In the genomic region with DNA sequence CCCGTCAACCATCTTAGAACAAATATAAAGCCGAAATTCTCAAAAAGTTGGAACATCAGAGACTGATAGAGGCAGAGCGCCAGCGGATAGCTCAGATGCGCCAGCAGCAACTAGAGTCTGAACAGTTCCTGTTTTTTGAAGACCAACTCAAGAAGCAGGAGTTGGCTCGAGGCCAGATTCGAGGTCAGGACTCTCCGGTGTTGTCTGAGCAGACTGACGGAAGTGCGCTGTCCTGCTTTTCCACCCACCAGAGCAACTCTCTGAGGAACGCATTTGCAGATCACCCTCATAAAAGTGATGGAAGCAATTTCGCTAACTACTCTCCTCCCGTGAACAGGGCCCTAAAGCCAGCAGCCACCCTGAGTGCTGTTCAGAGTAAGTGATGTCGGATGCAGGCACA, we compare ENCODE assay signal across 9 mouse cellular contexts. TPM values are rescaled to one million over a fixed set of nuclear protein-coding genes. Genes with fewer than 3 reads are reported as not detected.
DNase-seq lines count a peak whose midpoint lies in the region; ATAC-seq and TF ChIP-seq lines count a peak whose summit lies in the region.
"Had no signal": no experiment of that assay in that cellular context is flagged by ENCODE, and none has a peak within 500 bp of the region (broad histone marks: within the 10 kb centered on the region; RNA-seq: fewer than 3 reads in every experiment).

No protein-coding gene starts in this region.

- peak; percentile 72 to 81 for DNase-seq in heart, adult 2 months
- peak; percentile 24 to 62 for DNase-seq in adrenal gland, adult 18-20 months (ENCODE audit: low spot score in 2 of 2)
- DNase-seq in heart, adult 8-10 months (ENCODE audit: low spot score) = peak; percentile 67
- DNase-seq in layer of hippocampus, adult 2 months (ENCODE audit: low spot score in 2 of 2) = peak; percentile 26 to 29
- peak; percentile 70 for DNase-seq in naive thymus-derived CD4-positive, alpha-beta T cell, adult 2 months (ENCODE audit: low read depth)
- DNase-seq in adipocyte (ENCODE audit: low spot score) = no peak

- no peaks in the 10 kb centered on the region for H3K79me2 ChIP-seq in heart, adult 2 months (replicated peaks; ENCODE audit: control insufficient read depth, insufficient read depth, low read length)

- no peak overlapping the region for H3K4me3 ChIP-seq in heart, adult 2 months
- no peak overlapping the region for H3K4me3 ChIP-seq in heart, embryonic 11.5 days (ENCODE audit: low read depth, low read length)
- H3K4me3 ChIP-seq in layer of hippocampus, adult 2 months = no peak overlapping the region

- H3K36me3 ChIP-seq in heart, adult 2 months (ENCODE audit: control insufficient read depth, insufficient read depth, low read length) = no peaks in the 10 kb centered on the region
- no peaks in the 10 kb centered on the region for H3K36me3 ChIP-seq in heart, embryonic 11.5 days (ENCODE audit: control insufficient read depth, insufficient read depth, low read length)

- H3K27ac ChIP-seq in heart, adult 2 months = no peak overlapping the region
- H3K27ac ChIP-seq in heart, embryonic 11.5 days (ENCODE audit: low read depth, low read length) = no peak overlapping the region
- peak overlapping the region; percentile 64; the same call in 1 of the 2 replicates for H3K27ac ChIP-seq in layer of hippocampus, adult 2 months

- H3K9me3 ChIP-seq in heart, embryonic 11.5 days (replicated peaks; ENCODE audit: control insufficient read depth, low read length) = no peaks in the 10 kb centered on the region

- H3K27me3 ChIP-seq in heart, adult 2 months (ENCODE audit: control insufficient read depth, insufficient read depth, low read length) = no peaks in the 10 kb centered on the region
- H3K27me3 ChIP-seq in heart, embryonic 11.5 days (ENCODE audit: control insufficient read depth, insufficient read depth, low read length) = no peaks in the 10 kb centered on the region
- H3K27me3 ChIP-seq: Patski had no signal

- H3K9ac ChIP-seq in heart, adult 2 months (ENCODE audit: low read depth, low read length) = no peak overlapping the region
- no peak overlapping the region for H3K9ac ChIP-seq in heart, embryonic 11.5 days (ENCODE audit: low read depth, low read length)

- no peak overlapping the region for H3K4me2 ChIP-seq in heart, embryonic 11.5 days

- ATAC-seq in heart, embryonic 11.5 days (replicated peaks; ENCODE audit: insufficient number of reproducible peaks, low FRiP score, low TSS enrichment) = no peak
- ATAC-seq in inflammation-experienced regulatory T-cells, adult 6 months = no peak
- ATAC-seq: Patski had no signal

- no peak for TF ChIP-seq EP300 in heart, adult 2 months (IDR thresholded peaks at IDR 0.05; ENCODE audit: insufficient read depth, low read depth, low read length)

- no peak for TF ChIP-seq CTCF in heart, adult 2 months (IDR thresholded peaks at IDR 0.05)
- TF ChIP-seq CTCF in layer of hippocampus, adult 2 months (conservative IDR thresholded peaks at IDR 0.05) = no peak

- peaks cover 2% of the 10 kb centered on the region for H3K4me1 ChIP-seq in heart, adult 2 months (ENCODE audit: control insufficient read depth, insufficient read depth, low read length)
- no peaks in the 10 kb centered on the region for H3K4me1 ChIP-seq in heart, embryonic 11.5 days (ENCODE audit: control insufficient read depth, insufficient read depth, low read length)

- 42% methylated on average over 14 of the region's 14 CpGs for WGBS in heart, adult 2 months
- 73% methylated on average over 14 of the region's 14 CpGs for WGBS in heart, embryonic 11.5 days (ENCODE audit: insufficient replicate concordance)

- intact Hi-C loops in heart, adult 2 months (cut with DNase I) = no loop called here

- no peak for TF ChIP-seq POLR2A in heart, adult 2 months (IDR thresholded peaks at IDR 0.05; ENCODE audit: insufficient read depth, low read depth, low read length)

RNA-seq across cellular contexts. Expression of a gene that starts 21.4 kb away (rescaled TPM):
- 100 to 1,000 TPM; 134 to 152 TPM for total RNA-seq in heart, adult 2 months (2021)
- 517 and 1,089 TPM in 2 replicates for polyA plus RNA-seq in heart, adult 2 months (2012; rRNA removed)
- 1,416 and 1,586 TPM in 2 replicates for polyA plus RNA-seq in heart, embryonic 11.5 days (2014; fragmentation: Nextera tagmentation; extraction: Ambion mirVana)
- 10 to 100 TPM; 41.4 to 97.6 TPM for total RNA-seq in adrenal gland, adult 18-20 months (2021)
- 10 to 100 TPM; 56.1 to 79.3 (median 71.1) TPM for total RNA-seq in heart, adult 8-10 months (2022)
- total RNA-seq in layer of hippocampus, adult 2 months (2021) = 10 to 100 TPM; 12.2 to 18.3 TPM
- under 1 TPM in 2 of 3 experiments, not detected in 1; 0.16 to 0.64 TPM for polyA plus RNA-seq in inflammation-experienced regulatory T-cells, adult 6 months (2017; shearing (Covaris generic))

RNA-seq across cellular contexts. Expression of a gene that starts 41.9 kb away (rescaled TPM):
- 1 to 10 TPM; 3.0 to 3.5 TPM for total RNA-seq in heart, adult 2 months (2021)
- polyA plus RNA-seq in heart, adult 2 months (2012; rRNA removed) = 3.6 TPM in 2 replicates
- 5.0 and 5.2 TPM in 2 replicates for polyA plus RNA-seq in heart, embryonic 11.5 days (2014; fragmentation: Nextera tagmentation; extraction: Ambion mirVana)
- 1 to 10 TPM; 3.2 to 4.7 TPM for total RNA-seq in adrenal gland, adult 18-20 months (2021)
- total RNA-seq in heart, adult 8-10 months (2022) = 1 to 10 TPM; 2.2 to 4.1 (median 3.0) TPM
- 10 to 100 TPM; 20.0 to 21.1 TPM for total RNA-seq in layer of hippocampus, adult 2 months (2021)
- 10 to 100 TPM; 55.7 to 96.7 (median 78.8) TPM for polyA plus RNA-seq in inflammation-experienced regulatory T-cells, adult 6 months (2017; shearing (Covaris generic))

RNA-seq across cellular contexts. Expression of a gene that starts 56.5 kb away (rescaled TPM):
- total RNA-seq in heart, adult 2 months (2021) = 10 to 100 TPM; 12.1 to 17.4 TPM
- polyA plus RNA-seq in heart, adult 2 months (2012; rRNA removed) = 5.1 and 9.3 TPM in 2 replicates
- 1.6 and 2.1 TPM in 2 replicates for polyA plus RNA-seq in heart, embryonic 11.5 days (2014; fragmentation: Nextera tagmentation; extraction: Ambion mirVana)
- total RNA-seq in adrenal gland, adult 18-20 months (2021) = 10 to 100 TPM in 1 of 2 experiments, 1 to 10 TPM in 1; 8.5 to 10.7 TPM
- total RNA-seq in heart, adult 8-10 months (2022) = 10 to 100 TPM in 3 of 4 experiments, 1 to 10 TPM in 1; 8.6 to 14.3 (median 12.6) TPM
- total RNA-seq in layer of hippocampus, adult 2 months (2021) = 1 to 10 TPM; 1.5 to 2.9 TPM
- 100 to 1,000 TPM; 124 to 144 (median 139) TPM for polyA plus RNA-seq in inflammation-experienced regulatory T-cells, adult 6 months (2017; shearing (Covaris generic))
